Mouse (Mus musculus): Measurements from ENCODE around the gene Gm44503.

The Gm44503 gene

DNA sequence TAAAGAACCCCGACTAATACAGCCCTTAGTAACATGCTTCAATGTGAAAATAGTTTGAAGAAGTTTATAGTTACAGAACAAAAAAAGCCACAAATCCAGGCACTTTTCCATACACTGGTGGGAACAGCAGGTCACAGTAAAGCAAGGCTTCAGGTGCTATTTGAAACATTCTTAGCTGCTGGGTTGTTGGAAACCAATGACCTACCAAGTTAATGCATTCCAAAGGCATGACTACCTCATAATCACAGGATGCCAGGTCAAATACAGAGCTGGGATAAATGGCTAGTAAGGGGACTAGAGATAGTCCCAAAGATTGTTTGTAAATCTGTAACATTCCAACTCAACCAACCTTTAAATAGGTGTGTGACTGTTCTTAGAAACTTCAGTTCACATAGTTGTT lies 16.6 kb downstream of the Gm44503 start:
- no peak for DNase-seq

DNA sequence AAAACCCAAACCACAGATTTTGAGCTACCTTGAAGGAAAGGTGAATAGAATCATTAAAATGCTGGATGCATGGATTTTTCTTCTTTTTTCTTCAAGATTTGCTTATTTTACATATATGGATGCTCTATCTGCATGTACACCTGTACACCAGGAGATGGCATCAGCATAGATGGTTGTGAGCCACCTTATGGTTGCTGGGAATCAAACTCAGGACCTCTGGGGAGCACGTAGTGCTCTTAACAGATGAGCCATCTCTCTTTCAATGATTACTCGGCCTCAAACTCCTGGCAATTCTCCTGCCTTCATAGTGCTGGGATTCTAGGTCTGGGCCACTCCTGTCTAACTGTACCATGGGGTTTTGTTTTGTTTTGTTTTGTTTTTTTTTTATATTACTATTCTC lies 24.4 kb downstream of the Gm44503 start:
- DNase-seq, result no peak

DNA sequence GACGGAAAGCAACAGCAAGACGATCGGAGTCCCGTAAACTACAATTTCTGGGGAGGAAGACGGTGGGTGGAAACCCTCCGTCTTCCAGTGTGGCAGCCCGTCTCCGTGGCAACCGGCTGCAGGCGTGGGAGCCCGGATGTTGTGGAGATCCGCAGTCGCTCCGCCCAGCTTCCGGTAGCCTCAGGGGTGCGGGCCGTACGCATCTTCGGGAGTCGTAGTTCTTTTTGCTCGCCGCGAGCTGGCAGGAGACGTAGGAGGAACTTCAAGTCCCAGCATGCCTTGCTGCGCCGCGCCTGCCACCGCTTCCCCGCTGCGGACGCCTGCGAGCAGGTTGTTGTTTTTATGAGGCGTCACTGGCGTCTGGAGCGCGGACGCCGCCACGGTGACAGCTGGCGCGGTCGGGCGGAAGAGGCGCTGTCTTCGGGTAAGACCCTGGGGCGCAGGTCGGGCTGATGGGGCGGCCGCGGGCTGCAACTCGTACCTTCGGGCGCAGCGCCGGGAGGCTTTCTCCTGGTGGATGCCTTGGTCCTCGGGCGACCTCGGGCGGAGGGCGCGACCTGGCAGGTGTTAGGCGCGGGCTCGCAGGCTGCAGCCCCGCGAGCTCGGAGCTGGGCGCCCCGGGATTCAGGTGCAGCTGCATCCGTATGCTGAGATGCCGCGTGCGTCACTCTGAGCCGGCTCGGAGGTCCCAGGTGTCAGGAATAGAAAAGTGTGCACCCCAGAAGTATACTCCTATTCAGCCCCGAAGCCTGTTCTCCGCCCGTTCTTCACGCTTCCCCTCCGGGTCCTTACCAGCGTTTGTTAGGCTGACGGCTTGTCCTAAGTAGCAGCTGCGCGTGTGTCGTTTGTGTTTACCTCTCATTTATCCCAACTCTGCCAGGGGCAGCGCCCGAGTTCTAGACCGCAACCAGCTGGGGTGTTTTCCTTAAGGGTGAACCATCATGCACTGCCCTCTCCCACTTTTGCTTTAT lies 26.9 kb downstream of the Gm44503 start, which contains the start of the genes Ccpg1os and Ccpg1:
Ccpg1os (minus strand) TSS at position 133 of the 971 bp plus-strand sequence.
Ccpg1 (plus strand) TSS at position 180 of the 971 bp plus-strand sequence.
- peak; percentile 89 to 95 for DNase-seq

DNA sequence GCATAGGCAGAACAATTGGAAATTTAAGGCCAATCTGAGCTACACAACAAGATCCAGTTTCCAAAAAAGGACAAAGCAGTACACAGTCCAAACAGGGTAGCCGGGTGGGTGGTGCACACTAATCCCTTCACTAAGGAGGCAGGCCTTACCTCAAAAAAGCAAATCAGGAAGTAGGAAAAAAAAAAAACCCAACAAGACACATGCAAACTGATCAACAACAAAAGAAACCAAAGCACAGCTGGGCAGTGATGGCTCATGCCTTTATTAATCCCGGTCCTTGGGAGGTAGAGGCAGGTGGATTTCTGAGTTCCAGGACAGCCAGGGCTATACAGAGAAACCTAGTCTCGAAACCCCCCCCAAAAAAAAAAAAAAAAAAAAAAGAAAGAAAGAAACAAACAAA lies 29.1 kb downstream of the Gm44503 start:
- no peak for DNase-seq

DNA sequence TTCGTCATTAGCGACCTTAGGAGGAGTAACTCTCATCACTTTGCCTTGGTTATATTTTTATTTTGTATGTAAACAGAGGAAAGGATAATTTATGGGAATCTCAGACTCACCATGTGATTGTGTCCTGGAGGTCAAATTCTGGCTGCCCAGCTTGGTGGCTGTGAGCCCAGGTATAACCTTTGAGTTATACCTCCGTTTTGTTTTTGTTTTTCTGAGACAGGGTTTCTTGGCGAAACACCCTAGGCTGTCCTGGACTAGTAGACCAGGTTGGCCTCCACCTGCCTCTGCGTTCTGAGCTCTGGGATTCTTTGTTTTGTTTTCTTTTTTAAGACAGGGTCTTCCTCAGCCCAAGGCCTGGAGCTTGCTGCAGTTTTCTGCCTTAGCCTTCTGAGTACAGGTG lies 30.1 kb downstream of the Gm44503 start:
- no peak for DNase-seq

DNA sequence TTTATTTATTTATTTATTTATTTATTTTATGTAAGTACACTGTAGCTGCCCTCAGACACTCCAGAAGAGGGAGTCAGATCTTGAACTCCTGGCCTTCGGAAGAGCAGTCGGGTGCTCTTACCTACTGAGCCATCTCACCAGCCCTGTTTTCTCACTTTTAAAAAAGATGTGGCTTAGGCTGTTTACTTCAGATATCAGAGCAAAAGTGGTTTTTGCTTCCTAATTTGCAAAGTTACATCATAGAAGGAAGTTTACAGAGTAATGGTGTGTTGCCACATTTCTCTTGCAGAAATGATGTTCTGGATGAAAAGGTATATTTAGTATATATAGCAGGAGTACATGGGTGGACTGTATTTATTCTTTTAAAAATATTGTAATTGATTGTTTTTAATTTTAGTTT lies 32.8 kb downstream of the Gm44503 start:
- no peak for DNase-seq

DNA sequence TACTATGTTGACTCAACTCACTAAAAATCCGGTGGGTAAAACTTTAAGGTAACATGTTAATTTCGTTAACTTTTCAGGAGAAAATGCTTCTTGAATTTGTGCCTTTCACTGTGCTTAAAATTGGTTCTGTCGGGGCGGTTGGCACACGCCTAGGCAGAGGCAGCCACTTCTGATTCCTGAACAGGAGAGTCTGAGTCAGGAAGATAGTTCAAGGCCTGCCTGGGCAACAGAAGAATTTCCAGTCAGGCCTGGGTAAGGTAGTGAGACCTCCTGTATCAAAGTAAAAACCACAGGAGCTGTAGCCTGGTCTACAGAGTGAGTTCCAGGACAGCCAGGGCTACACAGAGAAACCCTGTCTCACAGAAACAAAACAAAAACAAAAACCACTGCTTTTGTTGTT lies 33.9 kb downstream of the Gm44503 start:
- no peak for DNase-seq

DNA sequence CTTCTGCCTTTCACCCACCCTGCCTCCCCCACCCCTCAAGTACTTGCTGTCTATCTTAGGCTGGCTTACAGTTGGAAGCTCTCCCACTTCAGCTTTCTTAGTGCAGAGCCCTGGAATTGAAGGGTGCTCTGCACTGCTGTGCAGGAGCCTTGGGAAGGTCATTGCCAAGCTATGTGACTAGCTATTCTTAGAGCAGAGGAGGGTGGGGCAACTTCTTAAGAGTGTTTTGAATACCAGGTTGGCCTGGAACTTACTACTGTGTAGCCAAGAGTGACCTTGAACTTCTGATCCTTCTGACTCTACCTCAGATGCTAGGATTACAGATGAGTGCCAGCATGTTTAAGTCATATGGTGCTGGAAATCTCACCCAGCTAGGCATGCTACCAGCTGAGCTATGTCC lies 37.5 kb downstream of the Gm44503 start:
- no peak for DNase-seq

DNA sequence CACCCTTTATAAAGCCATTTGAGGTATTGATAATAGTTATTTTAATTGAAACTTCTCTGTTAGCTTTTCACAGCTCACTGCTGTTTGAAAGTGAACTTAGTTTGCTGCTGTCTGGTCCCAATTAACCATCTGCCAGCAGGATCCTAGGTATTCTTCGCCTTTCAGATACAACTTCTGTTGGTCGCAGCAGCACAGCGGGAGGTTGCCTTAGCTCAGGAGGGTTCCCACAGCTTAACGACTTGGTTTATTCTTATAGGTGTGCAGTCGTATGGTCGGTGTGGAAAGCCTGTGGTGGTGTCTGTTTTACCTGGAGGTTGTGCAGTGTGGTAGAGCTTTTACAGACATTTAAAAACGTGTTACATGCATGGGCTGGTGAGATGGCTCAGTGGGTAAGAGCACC lies 38.2 kb downstream of the Gm44503 start:
- DNase-seq, result no peak

DNA sequence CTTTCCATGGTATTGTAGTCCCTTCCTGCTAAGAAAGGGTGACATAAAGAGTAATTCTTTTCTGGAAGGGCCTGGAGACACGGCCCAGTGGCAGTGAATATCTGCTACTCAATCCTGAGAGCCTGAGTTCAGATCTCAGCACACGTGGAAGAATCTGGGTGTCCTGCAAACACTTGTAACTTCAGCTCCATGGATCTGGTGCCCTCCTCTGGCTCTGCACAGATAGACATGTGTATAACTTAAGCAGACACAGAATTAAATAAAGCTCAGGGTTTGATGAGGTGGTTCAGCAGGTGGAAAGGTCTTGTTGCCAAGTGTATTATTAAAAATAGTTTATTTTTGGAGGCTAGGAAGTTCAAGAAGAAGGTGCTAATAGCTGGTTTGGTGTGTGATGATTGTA lies 41.8 kb downstream of the Gm44503 start:
- no peak for DNase-seq

DNA sequence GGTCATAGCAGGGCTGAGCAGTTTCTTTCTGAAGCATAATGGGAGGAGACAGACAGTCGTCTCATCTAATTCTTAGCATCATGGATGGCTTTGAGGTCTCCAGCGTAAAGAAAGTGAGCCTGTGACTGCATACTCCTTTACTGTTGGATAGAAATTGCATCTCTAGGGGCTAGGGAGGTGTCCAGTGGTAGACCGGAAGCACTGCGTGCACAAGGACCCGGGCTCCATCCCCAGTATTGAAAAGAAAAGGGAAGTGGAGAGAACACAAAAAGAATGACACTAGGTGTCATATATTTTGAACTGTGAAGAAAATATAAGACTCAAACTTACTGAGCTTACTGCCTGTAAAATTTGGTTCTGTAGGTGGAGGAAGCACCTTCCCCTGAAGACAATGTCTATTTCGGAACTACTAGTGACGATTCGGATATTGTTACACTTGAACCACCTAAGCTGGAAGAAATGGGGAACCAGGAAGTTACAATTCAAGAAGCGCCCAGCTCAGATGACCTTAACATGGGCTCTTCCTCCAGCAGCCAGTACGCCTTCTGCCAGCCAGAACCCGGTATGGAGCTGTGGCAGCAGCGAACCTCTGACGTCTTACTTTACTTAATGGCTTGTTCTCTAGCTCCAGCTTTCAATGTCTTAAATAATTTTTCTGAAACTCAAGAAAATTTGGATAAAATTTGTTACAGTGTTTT lies 42.8 kb downstream of the Gm44503 start:
- no peak for DNase-seq

DNA sequence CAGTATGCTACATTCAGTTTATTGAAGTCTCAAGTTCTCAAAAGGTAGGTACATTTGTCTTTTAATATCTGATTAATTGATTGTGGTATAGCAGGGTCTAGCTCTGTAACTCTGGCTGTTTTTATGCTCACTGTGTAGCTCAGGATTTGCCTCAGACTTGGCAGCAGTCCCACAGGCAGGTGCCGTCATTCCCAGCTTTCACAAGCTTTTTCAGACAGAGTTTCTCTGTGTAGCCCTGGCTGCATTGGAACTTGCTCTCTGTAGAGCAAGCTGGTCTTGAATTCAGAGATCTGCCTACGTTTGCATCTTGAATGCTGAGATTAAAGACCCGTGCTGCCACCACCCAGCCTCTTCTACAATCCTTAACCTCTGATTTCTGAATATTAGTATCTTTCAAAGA lies 43.5 kb downstream of the Gm44503 start:
- no peak for DNase-seq

DNA sequence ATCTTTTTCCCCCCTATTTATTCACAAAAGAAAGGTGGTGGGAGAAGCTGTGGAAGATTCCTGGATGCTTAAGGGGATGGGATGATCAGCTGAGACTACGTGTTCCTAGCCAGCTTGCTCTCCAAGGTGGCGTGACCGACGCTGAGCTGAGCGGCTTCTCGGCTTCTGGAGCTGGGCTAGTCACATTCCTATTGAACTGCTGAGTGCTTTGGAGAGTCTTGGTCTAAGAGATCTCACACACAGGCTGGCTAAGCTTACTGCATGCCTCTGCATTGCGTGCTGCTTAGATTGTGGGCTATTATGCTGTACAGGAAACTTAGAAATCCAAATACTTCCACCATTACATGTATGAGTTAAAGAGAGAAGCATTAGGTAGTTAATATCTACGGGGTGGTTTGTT lies 45.4 kb downstream of the Gm44503 start:
- DNase-seq, result no peak

DNA sequence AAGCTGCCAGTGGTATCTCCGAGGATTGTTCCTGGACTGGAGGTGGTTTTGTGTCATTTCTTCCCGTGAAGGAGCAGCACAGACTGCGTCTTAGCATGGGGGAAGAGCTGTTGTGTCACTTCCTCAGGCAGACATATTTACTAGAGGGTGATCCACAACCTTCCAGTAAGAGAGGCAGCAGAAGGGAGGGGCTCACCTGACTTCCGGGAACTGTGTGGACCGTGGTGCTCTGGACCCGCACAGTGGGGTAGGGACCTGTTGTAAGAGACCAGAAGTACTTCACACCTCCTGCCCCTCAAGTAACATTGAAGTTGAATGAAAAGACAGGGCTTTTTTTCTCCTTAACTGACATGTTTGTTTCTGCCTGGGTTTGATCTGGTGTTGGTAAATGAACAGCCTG lies 46.5 kb downstream of the Gm44503 start:
- no peak for DNase-seq

DNA sequence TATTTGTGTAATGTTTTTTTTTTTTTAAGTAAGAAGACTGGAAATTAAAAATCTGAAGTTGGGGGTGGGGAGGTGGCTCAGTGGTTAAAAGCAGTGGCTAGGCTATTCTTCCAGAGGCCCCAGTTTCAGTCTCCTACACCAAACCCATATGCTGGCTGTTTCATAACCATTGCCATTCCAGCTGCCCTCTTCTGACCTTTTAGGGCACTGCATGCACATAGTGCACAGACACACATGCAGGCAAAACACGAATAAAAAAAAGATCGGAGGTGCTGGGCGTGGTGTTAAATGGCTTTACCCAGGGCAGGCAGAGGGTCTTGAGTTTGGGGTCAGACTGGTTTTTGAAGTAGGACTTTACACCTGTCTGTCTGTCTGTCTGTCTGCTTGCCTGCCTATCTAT lies 47.5 kb downstream of the Gm44503 start:
- no peak for DNase-seq

DNA sequence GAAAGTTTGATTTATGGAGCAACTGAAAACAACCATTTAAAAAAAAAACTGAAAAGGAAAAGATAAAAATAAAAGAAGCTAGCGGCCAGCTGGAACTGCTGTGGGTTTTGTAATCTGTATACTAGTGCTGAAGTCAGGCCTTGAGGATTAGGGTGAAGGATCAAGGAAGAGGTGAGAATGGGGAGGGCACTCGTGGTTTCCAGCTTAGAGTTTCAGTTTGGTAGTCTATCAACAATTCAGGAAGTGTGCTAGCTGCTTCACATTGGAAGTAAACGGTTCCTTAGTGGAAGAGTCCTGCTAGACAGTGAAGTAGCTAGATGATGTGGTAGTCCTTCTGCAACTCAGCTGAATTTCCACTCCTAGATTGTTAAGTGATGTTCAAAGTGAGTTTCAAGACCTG lies 49.7 kb downstream of the Gm44503 start:
- DNase-seq, result no peak

DNA sequence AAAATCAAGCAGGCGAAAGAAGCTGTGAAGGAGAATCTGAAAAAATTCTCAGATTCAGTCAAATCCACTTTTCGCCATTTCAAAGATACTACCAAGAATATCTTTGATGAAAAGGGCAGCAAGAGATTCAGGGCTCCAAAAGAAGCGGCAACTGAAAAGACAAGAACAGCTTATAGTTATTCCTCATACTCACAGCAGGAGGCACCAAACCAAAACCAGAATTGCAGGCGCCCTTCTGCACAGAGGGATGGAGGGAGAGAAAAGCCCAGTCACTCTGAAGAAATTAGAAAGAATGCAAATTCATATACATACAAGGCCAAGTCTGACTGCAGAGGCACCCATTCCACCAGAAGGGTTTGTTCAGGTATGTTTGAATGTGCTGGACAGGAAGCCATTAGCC lies 54.0 kb downstream of the Gm44503 start:
- DNase-seq, result no peak

DNA sequence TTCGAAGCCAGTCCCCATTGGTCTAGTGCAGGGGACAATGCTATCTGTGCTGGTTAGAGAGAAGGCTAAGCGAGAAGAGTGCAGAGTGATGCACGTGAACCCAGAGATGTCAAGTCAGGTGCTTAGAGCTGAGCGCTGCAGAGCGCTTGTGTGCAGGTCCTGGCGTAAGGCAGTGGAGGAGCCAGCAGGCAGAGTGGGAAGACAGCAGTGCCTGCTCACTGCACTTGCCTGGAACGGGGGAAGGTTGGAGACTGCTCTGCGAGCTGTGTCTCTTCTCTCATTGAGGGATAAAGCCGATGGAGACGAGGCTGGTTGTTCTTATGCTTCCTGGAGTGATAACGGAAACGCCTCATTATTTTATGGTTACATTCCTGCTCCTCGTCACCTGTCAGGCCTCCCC lies 56.1 kb downstream of the Gm44503 start:
- DNase-seq, result no peak

DNA sequence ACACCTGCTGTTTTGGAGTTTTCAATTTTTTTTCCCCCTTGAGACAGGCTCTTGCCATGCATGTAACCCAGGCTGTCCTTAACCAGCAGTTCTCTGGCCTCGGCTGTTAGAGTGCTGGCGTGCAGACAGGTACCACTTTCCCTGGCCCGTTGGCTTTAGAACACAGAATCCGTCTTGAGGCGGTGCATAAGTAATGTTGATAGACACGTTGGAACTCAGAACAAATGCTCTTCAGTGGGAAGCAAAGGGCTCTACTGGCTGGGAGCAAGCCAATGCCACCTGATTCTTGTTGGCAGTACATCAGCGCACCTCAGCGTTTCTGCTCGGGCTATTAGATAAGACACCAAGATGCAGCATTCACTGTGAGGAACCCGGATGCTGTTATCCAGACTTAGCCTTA lies 61.2 kb downstream of the Gm44503 start:
- no peak for DNase-seq

DNA sequence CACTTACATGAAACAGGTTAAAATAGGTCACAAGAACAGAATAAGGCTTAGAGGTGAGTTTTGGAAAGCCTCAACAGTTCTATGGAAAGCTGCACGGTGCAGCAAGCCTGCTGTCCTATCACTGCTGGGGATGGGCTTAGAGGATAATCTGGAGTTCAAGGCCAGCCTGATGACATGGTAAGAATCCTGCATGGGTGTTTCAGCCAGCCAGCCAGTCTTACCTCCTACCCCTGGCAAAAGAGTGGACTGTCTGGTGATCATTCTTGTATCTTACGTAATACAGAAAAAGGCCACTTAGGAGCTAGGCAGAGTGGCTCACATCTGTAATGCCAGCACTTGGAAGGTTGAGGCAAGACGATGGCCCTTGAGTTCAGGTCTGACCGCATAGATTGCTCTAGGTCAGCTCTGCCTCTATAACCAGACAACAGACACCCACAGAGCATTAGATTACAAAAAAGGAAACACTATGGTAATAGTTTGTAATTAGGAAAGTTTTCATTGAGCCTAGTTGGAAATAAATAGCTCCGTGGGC lies 62.0 kb downstream of the Gm44503 start:
- DNase-seq, result no peak

DNA sequence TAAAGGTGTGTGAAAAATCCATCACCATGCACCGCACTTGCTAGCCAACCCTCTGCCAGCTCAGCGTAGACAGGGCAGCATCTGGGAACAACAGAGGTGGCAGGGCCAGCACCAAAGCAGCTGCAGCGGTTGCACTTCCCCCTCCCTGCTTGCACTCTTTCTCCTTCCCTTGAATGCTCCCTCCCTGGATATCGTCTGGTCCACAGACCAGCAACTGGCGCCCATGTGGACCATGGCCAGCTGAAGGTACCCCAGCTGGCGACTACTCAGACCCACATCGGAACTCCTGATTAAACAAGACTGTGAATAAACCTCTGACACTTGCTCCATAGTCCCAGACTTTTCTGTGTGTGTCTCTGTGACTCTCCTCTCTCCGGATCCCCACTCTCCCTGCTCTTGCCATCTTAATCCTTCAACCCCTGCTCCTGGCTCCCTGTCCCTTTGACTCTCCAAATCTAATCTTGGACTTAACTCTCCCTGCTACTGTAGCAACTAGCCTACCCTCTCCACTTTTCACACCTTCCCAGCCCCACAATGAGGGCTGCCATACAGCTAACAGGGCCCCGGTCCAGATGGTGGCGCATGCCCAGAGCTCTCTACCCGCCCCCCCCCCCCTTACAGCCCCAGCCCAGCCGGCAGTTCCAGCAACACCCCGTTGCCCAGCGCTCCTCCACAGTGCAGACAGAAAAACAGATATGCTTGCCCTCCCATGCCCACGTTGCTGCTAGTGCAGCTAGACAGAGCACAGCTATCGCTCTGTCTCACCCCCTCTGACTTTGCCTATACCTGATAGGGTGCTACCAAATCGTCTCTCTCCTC lies 67.4 kb downstream of the Gm44503 start:
- DNase-seq, result no peak

DNA sequence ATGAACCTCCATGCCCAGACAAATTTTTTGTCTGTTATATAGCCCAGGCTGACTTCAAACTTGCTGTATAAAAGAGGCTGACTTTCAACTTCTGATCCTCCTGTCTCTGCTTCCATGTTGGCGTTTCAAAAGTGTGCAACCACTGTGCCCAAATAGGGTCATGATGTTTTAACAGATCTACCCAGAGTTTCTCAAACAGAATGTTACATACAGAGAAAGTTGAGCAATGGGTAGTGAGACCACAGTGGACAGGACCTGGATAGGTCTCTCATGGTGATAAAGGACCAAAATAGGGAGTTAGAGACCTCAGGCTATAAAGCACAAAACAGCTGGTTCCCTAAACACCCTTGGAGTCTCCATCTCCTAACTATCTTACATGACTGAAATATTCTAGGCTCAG lies 71.8 kb downstream of the Gm44503 start:
- no peak for DNase-seq

DNA sequence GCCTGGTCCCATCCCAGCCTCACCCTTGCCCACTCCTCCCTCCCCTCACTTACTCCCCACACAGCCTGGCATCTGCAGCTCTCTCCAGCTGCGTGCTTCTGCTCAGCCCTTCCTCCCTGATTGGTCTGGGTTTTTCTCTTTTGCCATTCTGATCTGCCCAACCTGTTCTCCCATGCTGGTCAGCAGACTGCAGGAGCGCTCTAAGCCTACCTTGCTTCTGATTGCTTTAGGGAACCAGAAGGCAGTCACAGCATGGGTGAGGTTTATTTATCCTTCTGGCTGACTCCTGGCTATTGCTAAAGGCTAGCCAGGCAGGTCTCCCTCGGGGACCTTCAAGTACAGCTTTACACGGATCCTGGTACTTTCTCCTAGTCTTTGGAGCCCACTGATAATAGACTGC lies 72.8 kb downstream of the Gm44503 start:
- DNase-seq, result no peak
